Mouse (Mus musculus) gonadal fat pad, adult 2 months (tissue): ENCODE data around the gene Hmg20b. TPM values are rescaled to one million over a fixed set of nuclear protein-coding genes. Genes with fewer than 3 reads are reported as not detected.

ENCODE experiments used
- DNase-seq: peaks from one replicate; pipeline ENCODE4 v3.0.0-alpha.2; 2012; ENCODE audit warnings: low read depth
- polyA plus RNA-seq: library from polyadenylated mRNA; depleted of rRNA; stranded (reverse); fragments of >200 nt; gene quantifications from 2 replicates; pipeline ENCODE4 v1.2.3, GENCODE M21; 2012

Gene Hmg20b
- polyA plus RNA-seq, 1 experiment: 60.3 TPM

- DNase-seq: no peak
Observed at GRCm38 (mm10) chr10:81326858-81327257, 23.4 kb downstream of the Hmg20b start.

- no peak for DNase-seq
Observed at GRCm38 (mm10) chr10:81325781-81326180, 24.5 kb downstream of the Hmg20b start.

GRCm38 (mm10) chr10:81325176-81325575, 25.1 kb downstream of the Hmg20b start:
- no peak for DNase-seq

GRCm38 (mm10) chr10:81323791-81324530, 26.3 kb downstream of the Hmg20b start:
- DNase-seq: no peak

- DNase-seq: no peak
Observed at GRCm38 (mm10) chr10:81323141-81323775, 27.0 kb downstream of the Hmg20b start.

- no peak for DNase-seq
Observed at GRCm38 (mm10) chr10:81322444-81322843, 27.8 kb downstream of the Hmg20b start.

GRCm38 (mm10) chr10:81321436-81321835, 28.8 kb downstream of the Hmg20b start:
- no peak for DNase-seq

- DNase-seq: peak; percentile 97
Observed at GRCm38 (mm10) chr10:81320550-81321347, 29.5 kb downstream of the Hmg20b start, which contains the start of gene Cactin. TSS of gene Cactin (plus strand) at chr10:81321103.

- DNase-seq: peak; percentile 76
Observed at GRCm38 (mm10) chr10:81319741-81320549, 30.3 kb downstream of the Hmg20b start.

- DNase-seq: no peak
Observed at GRCm38 (mm10) chr10:81319330-81319699, 31.0 kb downstream of the Hmg20b start.

GRCm38 (mm10) chr10:81318589-81319329, 31.5 kb downstream of the Hmg20b start:
- DNase-seq: peak; percentile 36

GRCm38 (mm10) chr10:81317273-81317672, 33.0 kb downstream of the Hmg20b start:
- DNase-seq: peak; percentile 33

- DNase-seq: no peak
Observed at GRCm38 (mm10) chr10:81316338-81317060, 33.8 kb downstream of the Hmg20b start.

GRCm38 (mm10) chr10:81315587-81315986, 34.7 kb downstream of the Hmg20b start:
- DNase-seq: no peak

- no peak for DNase-seq
Observed at GRCm38 (mm10) chr10:81314201-81314600, 36.1 kb downstream of the Hmg20b start.

- DNase-seq: no peak
Observed at GRCm38 (mm10) chr10:81313581-81313980, 36.7 kb downstream of the Hmg20b start.

GRCm38 (mm10) chr10:81309571-81309970, 40.7 kb downstream of the Hmg20b start:
- no peak for DNase-seq

- DNase-seq: no peak
Observed at GRCm38 (mm10) chr10:81306837-81307682, 43.2 kb downstream of the Hmg20b start.

GRCm38 (mm10) chr10:81306173-81306668, 44.1 kb downstream of the Hmg20b start:
- DNase-seq: no peak
